Mouse (Mus musculus): ENCODE measurements at regions not wholly inside any gene's neighbourhood (a gene's known extent, or its start where the extent isn't known, plus 50 kb on each side); places are given as distances from the start of the nearest gene placed in this dataset.

DNA sequence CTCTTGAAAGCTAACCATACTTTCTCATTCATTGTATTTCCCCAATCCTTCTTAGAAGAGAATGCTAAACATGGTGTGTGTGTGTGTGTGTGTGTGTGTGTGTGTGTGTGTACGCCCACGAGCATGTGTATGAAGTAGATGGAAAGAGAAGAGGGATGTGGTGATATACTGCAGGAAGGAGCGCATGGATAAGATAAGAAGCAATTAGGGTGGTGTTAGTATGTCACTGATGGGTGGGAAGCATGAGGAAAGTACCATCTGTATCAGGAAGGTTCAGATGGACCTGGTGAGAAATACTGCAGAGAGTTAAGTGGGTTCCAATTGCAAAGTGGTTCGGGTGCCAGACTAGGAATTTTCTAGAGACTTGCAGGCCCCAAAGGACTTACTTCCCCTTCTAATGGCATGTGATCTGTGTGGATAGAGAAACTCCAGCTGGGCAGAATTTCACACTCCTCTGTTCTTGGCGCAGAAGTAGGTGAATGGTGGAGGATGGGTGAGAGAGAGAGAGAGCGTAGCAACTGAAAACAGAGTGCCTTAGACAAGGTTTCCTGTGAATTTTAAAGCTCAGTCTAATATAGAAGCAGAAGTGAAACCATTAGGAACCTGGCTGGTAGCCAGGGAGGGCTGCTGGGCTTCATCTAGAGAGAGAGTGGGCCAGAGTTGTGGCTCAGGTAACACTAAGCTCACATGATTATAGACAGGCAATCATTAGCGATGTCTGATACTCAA, 257.5 kb downstream of the Insc start:
- Histone ChIP-seq H3K27me3 (ENCODE audit: control insufficient read depth, insufficient read depth, low read depth, low read length) (no peaks in the 10 kb centered on the region), H3K27ac (ENCODE audit: low read length) (no peak overlapping the region), H3K4me3 (ENCODE audit: low read depth, low read length) (no peak overlapping the region), H3K9ac (ENCODE audit: low read depth, low read length) (no peak overlapping the region), H3K36me3 (ENCODE audit: control insufficient read depth, insufficient read depth) (no peaks in the 10 kb centered on the region), H3K4me1 (ENCODE audit: control insufficient read depth, low read depth, low read length) (no peaks in the 10 kb centered on the region), H3K9me3 (replicated peaks; ENCODE audit: control insufficient read depth, low read length) (no peaks in the 10 kb centered on the region), H3K4me2 (ENCODE audit: low read depth, low read length) (no peak overlapping the region)
- ATAC-seq (ENCODE audit: low read depth), result no peak
- WGBS (ENCODE audit: insufficient replicate concordance), result 33% methylated on average over 7 of the region's 7 CpGs

DNA sequence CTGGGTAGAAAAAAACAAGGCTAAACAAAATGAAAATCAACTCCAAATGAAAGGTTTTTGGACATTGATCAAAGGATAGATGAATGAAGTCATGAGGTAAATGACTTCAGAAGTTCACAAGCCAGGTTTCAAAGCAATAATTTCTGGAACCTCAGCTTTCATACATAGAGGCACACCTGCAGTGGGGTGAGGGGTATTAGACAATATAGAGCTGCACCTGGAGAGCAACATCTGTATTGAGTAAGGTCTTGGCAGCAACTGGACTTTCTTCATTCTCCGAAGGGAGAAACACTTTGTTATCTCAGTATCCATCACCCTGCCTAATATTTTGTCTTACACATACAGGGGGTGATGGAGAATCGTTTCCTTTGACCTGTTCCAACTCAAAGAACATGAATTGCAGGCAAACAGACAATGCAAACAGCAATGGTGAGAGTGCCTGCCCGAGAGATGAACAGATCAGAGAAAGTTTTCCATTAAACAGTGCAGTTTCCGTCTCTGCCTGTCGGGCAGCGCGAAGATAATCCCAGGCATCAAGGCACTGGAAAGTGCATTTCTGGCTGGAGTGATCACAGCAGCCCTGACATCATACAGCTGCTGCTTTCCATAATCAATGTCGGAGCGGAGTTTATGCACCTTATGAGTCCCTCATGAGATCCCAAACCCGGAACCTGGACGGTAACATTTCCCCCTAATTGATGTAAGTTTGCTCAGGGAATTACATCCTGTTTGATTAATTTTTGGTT, 270.9 kb downstream of the Insc start:
- no peaks in the 10 kb centered on the region for H3K9me3 ChIP-seq (replicated peaks; ENCODE audit: control insufficient read depth, low read length)
- H3K4me1 ChIP-seq (ENCODE audit: control insufficient read depth, low read depth, low read length), result no peaks in the 10 kb centered on the region
- H3K4me3 ChIP-seq (ENCODE audit: low read depth, low read length), result no peak overlapping the region
- ATAC-seq (ENCODE audit: low read depth), result no peak
- H3K9ac ChIP-seq (ENCODE audit: low read depth, low read length), result no peak overlapping the region
- no peaks in the 10 kb centered on the region for H3K36me3 ChIP-seq (ENCODE audit: control insufficient read depth, insufficient read depth)
- H3K27ac ChIP-seq (ENCODE audit: low read length), result no peak overlapping the region
- WGBS (ENCODE audit: insufficient replicate concordance), result 62% methylated on average over 11 of the region's 11 CpGs
- H3K4me2 ChIP-seq (ENCODE audit: low read depth, low read length), result no peak overlapping the region
- H3K27me3 ChIP-seq (ENCODE audit: control insufficient read depth, insufficient read depth, low read depth, low read length), result no peaks in the 10 kb centered on the region

DNA sequence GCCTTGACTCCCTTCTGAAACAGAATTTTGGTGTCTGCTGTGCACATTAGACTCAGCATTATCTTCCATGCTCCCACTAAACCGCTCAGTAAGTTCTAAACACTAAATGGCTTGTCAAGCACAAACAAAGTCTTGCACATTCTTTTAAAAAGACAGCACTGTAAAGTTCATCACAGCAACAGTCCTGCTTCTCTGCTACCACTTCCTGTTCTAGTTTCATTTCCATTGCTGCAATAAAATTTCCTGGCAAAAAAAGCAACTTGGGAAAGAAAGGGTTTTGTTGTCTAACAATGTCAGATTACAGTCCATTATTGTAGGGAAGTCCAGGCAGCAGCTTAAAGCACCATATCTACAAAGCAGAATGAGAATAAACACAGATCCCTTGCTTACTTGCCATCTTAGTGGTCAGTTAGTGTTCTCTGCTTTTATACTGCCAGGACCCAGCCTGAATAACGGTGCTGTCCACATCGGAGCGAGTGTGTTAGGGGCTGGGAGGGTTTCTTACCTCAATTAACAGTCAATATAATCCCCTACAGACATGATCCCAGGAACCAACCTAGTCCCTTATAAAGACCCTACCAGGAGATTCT, 276.0 kb downstream of the Insc start:
- no peaks in the 10 kb centered on the region for H3K36me3 ChIP-seq (ENCODE audit: control insufficient read depth, insufficient read depth)
- 58% methylated on average over 4 of the region's 4 CpGs for WGBS (ENCODE audit: insufficient replicate concordance)

DNA sequence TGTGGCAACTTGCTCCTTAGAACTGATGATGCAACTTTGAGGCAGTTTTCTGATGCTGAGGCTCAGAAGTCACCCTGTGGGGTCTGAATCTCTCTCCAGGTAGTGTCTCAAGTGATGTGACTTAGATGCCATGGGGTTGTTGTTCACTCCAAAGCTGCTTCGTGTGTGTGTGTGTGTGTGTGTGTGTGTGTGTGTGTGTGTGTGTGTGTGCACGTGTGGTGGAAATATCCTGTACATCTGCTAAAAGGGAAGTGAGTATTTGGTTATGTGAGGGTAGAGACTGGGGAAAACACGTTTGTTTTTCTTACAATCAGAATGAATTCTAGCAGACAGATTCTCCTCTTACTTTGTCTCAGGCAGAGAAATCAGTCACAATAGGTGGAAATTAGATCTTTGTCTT, 276.5 kb downstream of the Insc start:
- Histone ChIP-seq H3K9ac (ENCODE audit: low read depth, low read length) (no peak overlapping the region), H3K4me2 (ENCODE audit: low read depth, low read length) (no peak overlapping the region), H3K27ac (ENCODE audit: low read length) (no peak overlapping the region), H3K36me3 (ENCODE audit: control insufficient read depth, insufficient read depth) (no peaks in the 10 kb centered on the region), H3K27me3 (ENCODE audit: control insufficient read depth, insufficient read depth, low read depth, low read length) (no peaks in the 10 kb centered on the region), H3K9me3 (replicated peaks; ENCODE audit: control insufficient read depth, low read length) (no peaks in the 10 kb centered on the region), H3K4me3 (ENCODE audit: low read depth, low read length) (no peak overlapping the region), H3K4me1 (ENCODE audit: control insufficient read depth, low read depth, low read length) (no peaks in the 10 kb centered on the region)
- WGBS (ENCODE audit: insufficient replicate concordance), result 11% methylated on average over 3 of the region's 3 CpGs
- ATAC-seq (ENCODE audit: low read depth), result no peak

More for the DNA sequence above, 276.0 kb downstream of the Insc start:
- Histone ChIP-seq H3K4me1 (ENCODE audit: control insufficient read depth, low read depth, low read length) (no peaks in the 10 kb centered on the region), H3K27me3 (ENCODE audit: control insufficient read depth, insufficient read depth, low read depth, low read length) (no peaks in the 10 kb centered on the region), H3K4me2 (ENCODE audit: low read depth, low read length) (no peak overlapping the region), H3K4me3 (ENCODE audit: low read depth, low read length) (no peak overlapping the region), H3K9ac (ENCODE audit: low read depth, low read length) (no peak overlapping the region), H3K27ac (ENCODE audit: low read length) (no peak overlapping the region), H3K9me3 (replicated peaks; ENCODE audit: control insufficient read depth, low read length) (no peaks in the 10 kb centered on the region)
- no peak for ATAC-seq (ENCODE audit: low read depth)

DNA sequence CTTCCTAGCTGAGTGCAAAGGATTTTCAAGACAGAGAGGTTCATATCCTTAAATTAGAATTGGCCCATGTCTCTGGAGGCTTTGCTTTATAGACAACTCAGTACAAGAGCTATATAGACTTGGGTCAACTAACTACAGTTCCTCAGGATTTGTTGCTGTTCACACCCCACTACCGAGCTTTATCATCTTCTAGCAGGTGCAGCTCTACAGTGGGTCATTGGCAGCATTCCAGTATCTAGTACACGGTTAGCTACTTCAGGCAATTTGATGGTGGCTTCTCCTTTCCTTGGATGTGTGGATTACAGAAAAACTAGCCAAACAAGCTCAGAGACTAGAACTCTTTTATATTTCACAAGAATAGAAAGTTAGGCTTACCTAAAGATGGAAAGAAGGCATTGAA, 282.3 kb downstream of the Insc start:
- Histone ChIP-seq H3K27ac (ENCODE audit: low read length) (no peak overlapping the region), H3K9ac (ENCODE audit: low read depth, low read length) (no peak overlapping the region), H3K36me3 (ENCODE audit: control insufficient read depth, insufficient read depth) (no peaks in the 10 kb centered on the region), H3K4me1 (ENCODE audit: control insufficient read depth, low read depth, low read length) (no peaks in the 10 kb centered on the region), H3K9me3 (replicated peaks; ENCODE audit: control insufficient read depth, low read length) (no peaks in the 10 kb centered on the region), H3K4me2 (ENCODE audit: low read depth, low read length) (no peak overlapping the region), H3K27me3 (ENCODE audit: control insufficient read depth, insufficient read depth, low read depth, low read length) (no peaks in the 10 kb centered on the region), H3K4me3 (ENCODE audit: low read depth, low read length) (no peak overlapping the region)
- ATAC-seq (ENCODE audit: low read depth), result no peak
- WGBS (ENCODE audit: insufficient replicate concordance), result 35% methylated on average over 2 of the region's 2 CpGs

DNA sequence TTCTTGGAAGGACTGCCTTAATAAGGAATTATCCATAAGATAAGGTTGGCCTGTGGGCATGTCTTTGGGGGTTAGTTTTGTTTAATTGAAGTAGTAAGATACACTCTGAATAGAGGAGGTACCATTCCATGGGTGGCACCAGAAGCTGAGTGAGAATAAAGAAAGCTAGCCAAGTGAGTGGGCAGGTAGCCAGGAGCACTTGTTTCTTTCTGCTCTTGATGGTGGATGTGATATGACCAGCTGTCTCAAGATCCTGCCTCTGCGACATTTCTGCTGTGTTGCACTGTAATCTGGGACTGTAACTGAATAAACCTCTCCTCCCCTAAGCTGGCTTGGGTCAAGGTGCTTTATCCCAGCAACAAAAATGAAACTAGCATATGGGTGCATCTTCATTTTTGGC, 284.2 kb downstream of the Insc start:
- no peak for ATAC-seq (ENCODE audit: low read depth)
- no peak overlapping the region for H3K9ac ChIP-seq (ENCODE audit: low read depth, low read length)
- 60% methylated on average over 1 of the region's 1 CpGs for WGBS (ENCODE audit: insufficient replicate concordance)

DNA sequence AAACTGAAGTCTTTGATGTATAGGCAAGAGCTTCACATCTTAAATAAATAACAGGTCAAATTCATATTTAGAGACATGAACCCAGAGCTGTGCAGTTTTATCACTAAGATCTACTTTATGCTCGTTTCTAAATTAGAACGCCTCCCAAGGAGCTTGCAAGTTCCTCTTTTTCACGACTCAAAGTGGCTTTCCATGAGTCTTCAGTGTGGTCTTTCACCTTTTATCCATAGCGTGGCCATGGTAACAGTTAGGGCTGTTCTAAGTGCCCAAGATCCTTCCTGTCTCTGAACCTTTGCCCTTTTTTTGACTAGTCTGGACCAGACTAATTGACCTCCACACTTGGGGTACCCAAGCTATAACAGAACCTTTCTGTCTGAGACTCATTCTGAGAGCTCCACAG, 290.5 kb downstream of the Insc start:
- H3K27me3 ChIP-seq (ENCODE audit: control insufficient read depth, insufficient read depth, low read depth, low read length), result no peaks in the 10 kb centered on the region
- H3K9me3 ChIP-seq (replicated peaks; ENCODE audit: control insufficient read depth, low read length), result no peaks in the 10 kb centered on the region
- no peak overlapping the region for H3K9ac ChIP-seq (ENCODE audit: low read depth, low read length)
- WGBS (ENCODE audit: insufficient replicate concordance), result 13% methylated on average over 4 of the region's 4 CpGs
- ATAC-seq (ENCODE audit: low read depth), result no peak
- H3K4me3 ChIP-seq (ENCODE audit: low read depth, low read length), result no peak overlapping the region
- no peak overlapping the region for H3K4me2 ChIP-seq (ENCODE audit: low read depth, low read length)
- H3K36me3 ChIP-seq (ENCODE audit: control insufficient read depth, insufficient read depth), result no peaks in the 10 kb centered on the region
- H3K27ac ChIP-seq (ENCODE audit: low read length), result no peak overlapping the region
- no peaks in the 10 kb centered on the region for H3K4me1 ChIP-seq (ENCODE audit: control insufficient read depth, low read depth, low read length)

More for the DNA sequence above, 284.2 kb downstream of the Insc start:
- H3K4me2 ChIP-seq (ENCODE audit: low read depth, low read length), result no peak overlapping the region
- no peaks in the 10 kb centered on the region for H3K4me1 ChIP-seq (ENCODE audit: control insufficient read depth, low read depth, low read length)
- H3K9me3 ChIP-seq (replicated peaks; ENCODE audit: control insufficient read depth, low read length), result no peaks in the 10 kb centered on the region
- H3K27ac ChIP-seq (ENCODE audit: low read length), result no peak overlapping the region
- H3K27me3 ChIP-seq (ENCODE audit: control insufficient read depth, insufficient read depth, low read depth, low read length), result no peaks in the 10 kb centered on the region
- no peak overlapping the region for H3K4me3 ChIP-seq (ENCODE audit: low read depth, low read length)
- no peaks in the 10 kb centered on the region for H3K36me3 ChIP-seq (ENCODE audit: control insufficient read depth, insufficient read depth)

DNA sequence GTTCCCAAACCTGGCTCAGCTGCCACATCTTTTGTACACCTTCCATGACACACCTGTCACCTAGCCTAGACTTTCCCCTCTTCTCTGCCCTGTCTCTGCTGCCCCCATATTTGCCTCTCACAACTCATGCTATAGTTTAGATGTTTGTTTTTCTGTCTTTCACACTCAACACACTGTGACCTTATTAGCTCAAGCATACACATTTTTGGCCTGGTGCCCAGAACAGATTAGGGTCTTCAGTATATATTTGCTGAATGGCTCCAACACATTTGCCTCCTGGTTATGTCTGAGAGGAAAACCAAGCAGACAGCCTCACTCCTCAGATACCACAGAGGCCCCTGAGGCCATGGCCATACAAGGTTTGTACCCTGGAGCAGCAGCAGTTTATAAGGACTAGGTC, 312.0 kb downstream of the Insc start:
- Histone ChIP-seq H3K9me3 (replicated peaks; ENCODE audit: control insufficient read depth, low read length) (no peaks in the 10 kb centered on the region), H3K4me1 (ENCODE audit: control insufficient read depth, low read depth, low read length) (no peaks in the 10 kb centered on the region), H3K4me2 (ENCODE audit: low read depth, low read length) (no peak overlapping the region), H3K27ac (ENCODE audit: low read length) (no peak overlapping the region), H3K9ac (ENCODE audit: low read depth, low read length) (no peak overlapping the region), H3K36me3 (ENCODE audit: control insufficient read depth, insufficient read depth) (no peaks in the 10 kb centered on the region), H3K27me3 (ENCODE audit: control insufficient read depth, insufficient read depth, low read depth, low read length) (no peaks in the 10 kb centered on the region), H3K4me3 (ENCODE audit: low read depth, low read length) (no peak overlapping the region)
- no peak for ATAC-seq (ENCODE audit: low read depth)

DNA sequence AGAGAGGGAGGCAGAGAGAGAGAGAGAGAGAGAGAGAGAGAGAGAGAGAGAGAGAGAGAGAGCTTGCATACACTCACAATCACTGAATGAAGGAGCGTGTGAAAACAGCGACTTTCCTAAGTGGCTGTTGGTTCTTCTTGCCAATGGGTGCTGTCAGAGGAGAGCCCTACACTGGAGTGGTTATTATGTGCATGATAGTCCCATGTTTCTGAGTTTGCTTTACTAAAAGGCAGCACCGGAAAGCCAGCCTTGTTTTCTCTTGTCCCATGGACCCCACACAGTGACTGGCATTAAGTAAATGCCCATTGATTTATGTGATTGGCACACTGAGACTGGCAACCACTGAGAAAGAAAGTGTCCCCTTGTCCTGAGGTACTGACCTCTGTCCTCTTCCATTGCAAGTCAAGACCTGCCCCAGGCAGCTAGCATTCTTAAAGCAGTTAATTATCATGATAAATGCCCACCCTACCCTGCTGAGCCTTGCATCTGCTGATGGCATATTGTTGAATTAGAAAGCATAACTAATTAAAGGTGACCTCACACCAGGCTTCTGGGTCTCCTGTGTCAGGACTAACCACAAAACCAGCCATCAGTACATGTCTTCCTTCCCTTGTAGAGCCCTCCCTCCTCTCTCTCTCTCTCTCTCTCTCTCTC, 313.6 kb downstream of the Insc start:
- Histone ChIP-seq H3K4me3 (ENCODE audit: low read depth, low read length) (no peak overlapping the region), H3K27me3 (ENCODE audit: control insufficient read depth, insufficient read depth, low read depth, low read length) (no peaks in the 10 kb centered on the region), H3K27ac (ENCODE audit: low read length) (no peak overlapping the region), H3K9me3 (replicated peaks; ENCODE audit: control insufficient read depth, low read length) (no peaks in the 10 kb centered on the region), H3K9ac (ENCODE audit: low read depth, low read length) (no peak overlapping the region), H3K36me3 (ENCODE audit: control insufficient read depth, insufficient read depth) (no peaks in the 10 kb centered on the region), H3K4me1 (ENCODE audit: control insufficient read depth, low read depth, low read length) (no peaks in the 10 kb centered on the region), H3K4me2 (ENCODE audit: low read depth, low read length) (no peak overlapping the region)
- ATAC-seq (ENCODE audit: low read depth), result no peak
- 50% methylated on average over 3 of the region's 3 CpGs for WGBS (ENCODE audit: insufficient replicate concordance)
